Mouse (Mus musculus): ENCODE results near the gene Slc4a4.

- TF ChIP-seq CTCF (IDR thresholded peaks at IDR 0.05; ENCODE audit: borderline replicate concordance, extremely low read depth, insufficient read depth, insufficient read length) (no peak), POLR2A (IDR thresholded peaks at IDR 0.05; ENCODE audit: borderline replicate concordance, extremely low read depth, insufficient read depth, insufficient read length, poor library complexity, severe bottlenecking) (no peak)
Measured at GRCm38 (mm10) chr5:89014782-89015181, 128.2 kb downstream of the Slc4a4 start.
